Mouse (Mus musculus) naive thymus-derived CD4-positive, alpha-beta T cell, adult 2 months (primary cell): ENCODE measurements around the gene Gm28635.

Source experiments
- DNase-seq: peaks from one replicate; pipeline ENCODE4 v3.0.0-alpha.2; 2011; ENCODE audit warnings: low read depth

Gene Gm28635

GRCm38 (mm10) chr2:84592801-84593200 lies 85.0 kb downstream of the Gm28635 start:
- no peak for DNase-seq

GRCm38 (mm10) chr2:84585700-84586099 lies 92.1 kb downstream of the Gm28635 start:
- no peak for DNase-seq

GRCm38 (mm10) chr2:84582286-84582685 lies 95.6 kb downstream of the Gm28635 start:
- peak; percentile 82 for DNase-seq

DNA sequence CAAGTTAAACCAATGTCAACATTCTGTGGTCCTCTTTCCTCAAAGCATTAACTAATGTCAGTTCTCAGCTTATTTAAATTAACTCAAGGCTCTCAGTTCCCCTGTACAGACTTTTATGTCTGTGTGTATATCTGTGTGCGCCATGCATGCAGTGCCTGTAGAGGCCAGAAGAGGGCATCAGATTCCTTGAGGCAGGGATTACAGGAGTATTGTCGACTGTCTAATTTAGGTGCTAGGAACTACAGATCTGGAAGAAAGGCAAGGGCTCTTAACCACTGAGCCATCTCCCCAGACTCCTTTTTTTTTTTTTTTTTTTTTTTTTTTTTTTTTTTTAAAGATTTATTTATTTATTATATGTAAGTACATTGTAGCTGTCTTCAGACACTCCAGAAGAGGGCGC lies 96.6 kb downstream of the Gm28635 start:
- DNase-seq = peak; percentile 40

GRCm38 (mm10) chr2:84579311-84579710 lies 98.5 kb downstream of the Gm28635 start:
- no peak for DNase-seq

DNA sequence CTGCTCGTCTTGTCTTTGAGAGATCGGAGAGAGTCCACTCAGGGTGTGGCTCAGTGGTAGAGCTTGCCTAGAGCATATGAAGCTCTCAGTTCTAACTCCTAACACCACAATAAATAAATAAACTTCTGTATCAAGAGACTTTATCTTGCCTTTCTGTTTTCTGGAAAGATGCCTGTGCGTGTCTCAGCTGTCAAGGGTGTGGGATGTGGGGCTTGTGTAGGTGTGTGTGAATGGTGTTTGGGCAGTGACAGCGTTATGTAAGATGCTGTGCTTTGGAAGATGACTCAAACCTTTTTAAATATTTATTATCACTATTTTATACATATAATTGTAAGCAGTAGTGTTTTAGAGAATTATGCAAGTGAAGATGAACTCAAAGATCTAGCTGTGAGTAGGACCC lies 103.7 kb downstream of the Gm28635 start:
- DNase-seq = no peak

DNA sequence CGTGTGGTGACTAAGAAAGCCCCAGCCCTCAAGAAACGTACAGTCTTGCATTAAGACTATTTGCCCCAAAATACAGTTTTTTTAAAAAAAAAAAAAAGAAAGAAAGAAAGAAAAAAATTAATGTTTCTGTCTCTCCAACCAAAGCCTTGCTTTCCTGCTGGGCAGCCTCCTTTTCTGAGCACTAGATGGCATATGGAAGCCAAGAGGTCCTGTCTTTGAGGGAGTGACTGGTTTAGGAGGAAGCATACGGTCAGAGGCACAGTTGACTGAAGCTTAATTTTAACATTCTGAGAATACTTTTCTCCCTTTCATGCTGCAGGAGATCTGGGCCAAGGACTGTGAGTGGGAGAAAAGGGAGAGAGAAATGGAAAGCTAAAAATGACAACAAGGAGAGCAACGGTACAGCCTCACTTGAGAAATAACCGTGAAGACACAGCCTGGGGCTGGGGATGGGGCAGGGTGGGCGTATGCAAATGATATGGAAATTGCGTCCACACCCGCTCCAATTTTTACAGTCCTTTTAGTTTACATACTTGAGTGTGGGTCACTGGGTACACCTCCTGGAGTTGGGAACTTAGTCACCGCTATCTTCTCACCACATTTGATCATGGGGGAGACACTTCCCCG lies 120.8 kb downstream of the Gm28635 start:
- DNase-seq = no peak
